Mouse (Mus musculus): ENCODE measurements at regions not wholly inside any gene's neighbourhood (a gene's known extent, or its start where the extent isn't known, plus 50 kb on each side); places are given as distances from the start of the nearest gene placed in this dataset.
A peak's percentile ranks its signal among the peaks of the same experiment; 100 is the strongest.

GRCm38 (mm10) chr4:53223379-53223778, 63.7 kb upstream of the Abca1 start:
- peaks cover 12% of the 10 kb centered on the region for H3K4me1 ChIP-seq (ENCODE audit: control insufficient read depth, insufficient read depth, low read depth, low read length)
- ATAC-seq: no peak
- WGBS: 88% methylated on average over 3 of the region's 3 CpGs
- no peak overlapping the region for H3K4me3 ChIP-seq (ENCODE audit: low read length)
- H3K36me3 ChIP-seq (ENCODE audit: control insufficient read depth, insufficient read depth, low read length): no peaks in the 10 kb centered on the region
- no peaks in the 10 kb centered on the region for H3K27me3 ChIP-seq (replicated peaks; ENCODE audit: control insufficient read depth, insufficient read depth, low read length)
- H3K27ac ChIP-seq (ENCODE audit: low read depth, low read length): no peak overlapping the region
- no peaks in the 10 kb centered on the region for H3K9me3 ChIP-seq (ENCODE audit: control insufficient read depth, low read length)
- no peak overlapping the region for H3K4me2 ChIP-seq (ENCODE audit: low read length)
- no peak overlapping the region for H3K9ac ChIP-seq (ENCODE audit: low read depth, low read length)

- H3K4me2 ChIP-seq (ENCODE audit: low read length): no peak overlapping the region
- no peaks in the 10 kb centered on the region for H3K9me3 ChIP-seq (ENCODE audit: control insufficient read depth, low read length)
- 89% methylated on average over 4 of the region's 4 CpGs for WGBS
- no peaks in the 10 kb centered on the region for H3K36me3 ChIP-seq (ENCODE audit: control insufficient read depth, insufficient read depth, low read length)
- no peaks in the 10 kb centered on the region for H3K27me3 ChIP-seq (replicated peaks; ENCODE audit: control insufficient read depth, insufficient read depth, low read length)
- no peak for ATAC-seq
- peaks cover 20% of the 10 kb centered on the region for H3K4me1 ChIP-seq (ENCODE audit: control insufficient read depth, insufficient read depth, low read depth, low read length)
- no peak overlapping the region for H3K9ac ChIP-seq (ENCODE audit: low read depth, low read length)
- no peak overlapping the region for H3K4me3 ChIP-seq (ENCODE audit: low read length)
- H3K27ac ChIP-seq (ENCODE audit: low read depth, low read length): no peak overlapping the region
Observed at GRCm38 (mm10) chr4:53220809-53221208, 61.1 kb upstream of the Abca1 start.

GRCm38 (mm10) chr4:53219351-53219750, 59.7 kb upstream of the Abca1 start:
- no peak overlapping the region for H3K9ac ChIP-seq (ENCODE audit: low read depth, low read length)
- peaks cover 20% of the 10 kb centered on the region for H3K4me1 ChIP-seq (ENCODE audit: control insufficient read depth, insufficient read depth, low read depth, low read length)
- 42% methylated on average over 3 of the region's 3 CpGs for WGBS
- H3K4me3 ChIP-seq (ENCODE audit: low read length): no peak overlapping the region
- H3K4me2 ChIP-seq (ENCODE audit: low read length): no peak overlapping the region
- peak overlapping the region; percentile 83 for H3K27ac ChIP-seq (ENCODE audit: low read depth, low read length)
- H3K9me3 ChIP-seq (ENCODE audit: control insufficient read depth, low read length): no peaks in the 10 kb centered on the region
- no peaks in the 10 kb centered on the region for H3K27me3 ChIP-seq (replicated peaks; ENCODE audit: control insufficient read depth, insufficient read depth, low read length)
- no peaks in the 10 kb centered on the region for H3K36me3 ChIP-seq (ENCODE audit: control insufficient read depth, insufficient read depth, low read length)
- peak; percentile 69 for ATAC-seq

- peaks cover 20% of the 10 kb centered on the region for H3K4me1 ChIP-seq (ENCODE audit: control insufficient read depth, insufficient read depth, low read depth, low read length)
- H3K36me3 ChIP-seq (ENCODE audit: control insufficient read depth, insufficient read depth, low read length): no peaks in the 10 kb centered on the region
- peak overlapping the region; percentile 17; the same call in 1 of the 2 replicates for H3K9ac ChIP-seq (ENCODE audit: low read depth, low read length)
- H3K27ac ChIP-seq (ENCODE audit: low read depth, low read length): peak overlapping the region; percentile 83
- H3K4me2 ChIP-seq (ENCODE audit: low read length): no peak overlapping the region; the same call in 1 of the 2 replicates
- WGBS: 20% methylated on average over 7 of the region's 7 CpGs
- no peaks in the 10 kb centered on the region for H3K9me3 ChIP-seq (ENCODE audit: control insufficient read depth, low read length)
- no peak overlapping the region for H3K4me3 ChIP-seq (ENCODE audit: low read length)
- peak; percentile 65 for ATAC-seq
- H3K27me3 ChIP-seq (replicated peaks; ENCODE audit: control insufficient read depth, insufficient read depth, low read length): no peaks in the 10 kb centered on the region
Observed at GRCm38 (mm10) chr4:53218752-53219151, 59.1 kb upstream of the Abca1 start.

GRCm38 (mm10) chr4:53218291-53218640, 58.6 kb upstream of the Abca1 start:
- H3K4me3 ChIP-seq (ENCODE audit: low read length): peak overlapping the region; percentile 45
- ATAC-seq: no peak
- H3K4me1 ChIP-seq (ENCODE audit: control insufficient read depth, insufficient read depth, low read depth, low read length): peaks cover 20% of the 10 kb centered on the region
- 43% methylated on average over 5 of the region's 5 CpGs for WGBS
- H3K4me2 ChIP-seq (ENCODE audit: low read length): peak overlapping the region; percentile 69
- peak overlapping the region; percentile 83 for H3K27ac ChIP-seq (ENCODE audit: low read depth, low read length)
- no peaks in the 10 kb centered on the region for H3K9me3 ChIP-seq (ENCODE audit: control insufficient read depth, low read length)
- no peaks in the 10 kb centered on the region for H3K36me3 ChIP-seq (ENCODE audit: control insufficient read depth, insufficient read depth, low read length)
- H3K9ac ChIP-seq (ENCODE audit: low read depth, low read length): peak overlapping the region; percentile 54
- H3K27me3 ChIP-seq (replicated peaks; ENCODE audit: control insufficient read depth, insufficient read depth, low read length): no peaks in the 10 kb centered on the region

- WGBS: under 1% methylated on average over 38 of the region's 38 CpGs
- H3K4me2 ChIP-seq (ENCODE audit: low read length): peak overlapping the region; percentile 69
Observed at GRCm38 (mm10) chr4:53217608-53218290, 58.1 kb upstream of the Abca1 start.

GRCm38 (mm10) chr4:53212541-53212940, 52.8 kb upstream of the Abca1 start:
- H3K27me3 ChIP-seq (replicated peaks; ENCODE audit: control insufficient read depth, insufficient read depth, low read length): no peaks in the 10 kb centered on the region
- no peak overlapping the region for H3K4me3 ChIP-seq (ENCODE audit: low read length)
- no peak overlapping the region for H3K27ac ChIP-seq (ENCODE audit: low read depth, low read length)
- WGBS: 53% methylated on average over 4 of the region's 4 CpGs
- no peak overlapping the region for H3K4me2 ChIP-seq (ENCODE audit: low read length)
- H3K9me3 ChIP-seq (ENCODE audit: control insufficient read depth, low read length): no peaks in the 10 kb centered on the region
- no peak for ATAC-seq
- no peaks in the 10 kb centered on the region for H3K36me3 ChIP-seq (ENCODE audit: control insufficient read depth, insufficient read depth, low read length)
- no peak overlapping the region for H3K9ac ChIP-seq (ENCODE audit: low read depth, low read length)
- H3K4me1 ChIP-seq (ENCODE audit: control insufficient read depth, insufficient read depth, low read depth, low read length): peaks cover 4% of the 10 kb centered on the region

More at GRCm38 (mm10) chr4:53217608-53218290, 58.1 kb upstream of the Abca1 start:
- Histone ChIP-seq H3K27ac (ENCODE audit: low read depth, low read length) (peak overlapping the region; percentile 83), H3K4me3 (ENCODE audit: low read length) (peak overlapping the region; percentile 45), H3K9me3 (ENCODE audit: control insufficient read depth, low read length) (no peaks in the 10 kb centered on the region), H3K9ac (ENCODE audit: low read depth, low read length) (peak overlapping the region; percentile 54), H3K4me1 (ENCODE audit: control insufficient read depth, insufficient read depth, low read depth, low read length) (peaks cover 20% of the 10 kb centered on the region), H3K27me3 (replicated peaks; ENCODE audit: control insufficient read depth, insufficient read depth, low read length) (no peaks in the 10 kb centered on the region), H3K36me3 (ENCODE audit: control insufficient read depth, insufficient read depth, low read length) (no peaks in the 10 kb centered on the region)
- ATAC-seq: peak; percentile 88

GRCm38 (mm10) chr4:53210685-53211084, 51.0 kb upstream of the Abca1 start:
- Histone ChIP-seq H3K36me3 (ENCODE audit: control insufficient read depth, insufficient read depth, low read length) (no peaks in the 10 kb centered on the region), H3K27me3 (replicated peaks; ENCODE audit: control insufficient read depth, insufficient read depth, low read length) (no peaks in the 10 kb centered on the region), H3K4me2 (ENCODE audit: low read length) (no peak overlapping the region), H3K4me3 (ENCODE audit: low read length) (no peak overlapping the region), H3K4me1 (ENCODE audit: control insufficient read depth, insufficient read depth, low read depth, low read length) (no peaks in the 10 kb centered on the region), H3K9me3 (ENCODE audit: control insufficient read depth, low read length) (no peaks in the 10 kb centered on the region), H3K9ac (ENCODE audit: low read depth, low read length) (no peak overlapping the region), H3K27ac (ENCODE audit: low read depth, low read length) (no peak overlapping the region)
- WGBS: 90% methylated on average over 3 of the region's 3 CpGs
- no peak for ATAC-seq
